Mouse (Mus musculus): ENCODE data around the gene B3gnt7. TPM values are rescaled to one million over a fixed set of nuclear protein-coding genes. Genes with fewer than 3 reads are reported as not detected.

B3gnt7 gene
- total and polyA plus RNA-seq, 2 experiments from 2014 or later = 14.5 to 15.0 TPM

- no peak overlapping the region for H3K27ac ChIP-seq (ENCODE audit: low read depth, low read length)
- TF ChIP-seq CTCF (IDR thresholded peaks at IDR 0.05) = no peak
- H3K4me3 ChIP-seq (ENCODE audit: low read depth, low read length) = no peak overlapping the region
- H3K4me1 ChIP-seq (ENCODE audit: insufficient read depth, low read length) = no peaks in the 10 kb centered on the region
- H3K4me2 ChIP-seq (ENCODE audit: low read depth, low read length, poor library complexity, severe bottlenecking) = no peak overlapping the region
- H3K9ac ChIP-seq (replicated peaks; ENCODE audit: low read length, poor library complexity, severe bottlenecking) = no peak overlapping the region
- DNase-seq (ENCODE audit: low spot score) = no peak
- no peak for ATAC-seq (ENCODE audit: low FRiP score)
- H3K9me3 ChIP-seq (ENCODE audit: low read length) = no peaks in the 10 kb centered on the region
- no peaks in the 10 kb centered on the region for H3K36me3 ChIP-seq (ENCODE audit: insufficient read depth, low read length)
- 77% methylated on average over 3 of the region's 3 CpGs for WGBS
- no peaks in the 10 kb centered on the region for H3K27me3 ChIP-seq (ENCODE audit: insufficient read depth, low read length)
These were observed 37.6 kb upstream of the B3gnt7 start for GRCm38 (mm10) chr1:86265060-86265459.

- Histone ChIP-seq H3K9ac (replicated peaks; ENCODE audit: low read length, poor library complexity, severe bottlenecking) (no peak overlapping the region), H3K27ac (ENCODE audit: low read depth, low read length) (no peak overlapping the region), H3K36me3 (ENCODE audit: insufficient read depth, low read length) (no peaks in the 10 kb centered on the region), H3K9me3 (ENCODE audit: low read length) (no peaks in the 10 kb centered on the region), H3K27me3 (ENCODE audit: insufficient read depth, low read length) (no peaks in the 10 kb centered on the region), H3K4me3 (ENCODE audit: low read depth, low read length) (no peak overlapping the region), H3K4me1 (ENCODE audit: insufficient read depth, low read length) (no peaks in the 10 kb centered on the region), H3K4me2 (ENCODE audit: low read depth, low read length, poor library complexity, severe bottlenecking) (no peak overlapping the region)
- 89% methylated on average over 9 of the region's 9 CpGs for WGBS
- no peak for TF ChIP-seq CTCF (IDR thresholded peaks at IDR 0.05)
- no peak for DNase-seq (ENCODE audit: low spot score)
- no peak for ATAC-seq (ENCODE audit: low FRiP score)
These were observed 34.0 kb upstream of the B3gnt7 start for GRCm38 (mm10) chr1:86268492-86269189.

GRCm38 (mm10) chr1:86269190-86269508, 33.5 kb upstream of the B3gnt7 start:
- no peak for DNase-seq (ENCODE audit: low spot score)
- no peak for TF ChIP-seq CTCF (IDR thresholded peaks at IDR 0.05)
- 93% methylated on average over 4 of the region's 4 CpGs for WGBS

GRCm38 (mm10) chr1:86271707-86272106, 30.9 kb upstream of the B3gnt7 start:
- Histone ChIP-seq H3K27ac (ENCODE audit: low read depth, low read length) (no peak overlapping the region), H3K9ac (replicated peaks; ENCODE audit: low read length, poor library complexity, severe bottlenecking) (no peak overlapping the region), H3K4me1 (ENCODE audit: insufficient read depth, low read length) (no peaks in the 10 kb centered on the region), H3K36me3 (ENCODE audit: insufficient read depth, low read length) (0 out of 2 replicates have a peak, but pooled peaks cover 3% of the 10 kb centered on the region), H3K4me3 (ENCODE audit: low read depth, low read length) (no peak overlapping the region), H3K4me2 (ENCODE audit: low read depth, low read length, poor library complexity, severe bottlenecking) (no peak overlapping the region), H3K27me3 (ENCODE audit: insufficient read depth, low read length) (no peaks in the 10 kb centered on the region), H3K9me3 (ENCODE audit: low read length) (no peaks in the 10 kb centered on the region)
- no peak for DNase-seq (ENCODE audit: low spot score)
- TF ChIP-seq CTCF (IDR thresholded peaks at IDR 0.05) = no peak
- WGBS = 86% methylated on average over 6 of the region's 6 CpGs
- ATAC-seq (ENCODE audit: low FRiP score) = no peak

More at GRCm38 (mm10) chr1:86269190-86269508, 33.5 kb upstream of the B3gnt7 start:
- Histone ChIP-seq H3K4me3 (ENCODE audit: low read depth, low read length) (no peak overlapping the region), H3K9ac (replicated peaks; ENCODE audit: low read length, poor library complexity, severe bottlenecking) (no peak overlapping the region), H3K27ac (ENCODE audit: low read depth, low read length) (no peak overlapping the region), H3K27me3 (ENCODE audit: insufficient read depth, low read length) (no peaks in the 10 kb centered on the region), H3K4me2 (ENCODE audit: low read depth, low read length, poor library complexity, severe bottlenecking) (no peak overlapping the region), H3K4me1 (ENCODE audit: insufficient read depth, low read length) (no peaks in the 10 kb centered on the region), H3K9me3 (ENCODE audit: low read length) (no peaks in the 10 kb centered on the region), H3K36me3 (ENCODE audit: insufficient read depth, low read length) (no peaks in the 10 kb centered on the region)
- ATAC-seq (ENCODE audit: low FRiP score) = no peak

- WGBS = 91% methylated on average over 5 of the region's 5 CpGs
- ATAC-seq (ENCODE audit: low FRiP score) = no peak
- no peak overlapping the region for H3K9ac ChIP-seq (replicated peaks; ENCODE audit: low read length, poor library complexity, severe bottlenecking)
- TF ChIP-seq CTCF (IDR thresholded peaks at IDR 0.05) = no peak
- no peak overlapping the region for H3K4me2 ChIP-seq (ENCODE audit: low read depth, low read length, poor library complexity, severe bottlenecking)
- H3K9me3 ChIP-seq (ENCODE audit: low read length) = no peaks in the 10 kb centered on the region
- 0 out of 2 replicates have a peak, but pooled peaks cover 3% of the 10 kb centered on the region for H3K36me3 ChIP-seq (ENCODE audit: insufficient read depth, low read length)
- H3K27ac ChIP-seq (ENCODE audit: low read depth, low read length) = no peak overlapping the region
- no peaks in the 10 kb centered on the region for H3K27me3 ChIP-seq (ENCODE audit: insufficient read depth, low read length)
- H3K4me1 ChIP-seq (ENCODE audit: insufficient read depth, low read length) = no peaks in the 10 kb centered on the region
- DNase-seq (ENCODE audit: low spot score) = no peak
- H3K4me3 ChIP-seq (ENCODE audit: low read depth, low read length) = no peak overlapping the region
These were observed 25.6 kb upstream of the B3gnt7 start for GRCm38 (mm10) chr1:86277055-86277454.

GRCm38 (mm10) chr1:86281781-86282536, 20.7 kb upstream of the B3gnt7 start:
- Histone ChIP-seq H3K4me2 (ENCODE audit: low read depth, low read length, poor library complexity, severe bottlenecking) (no peak overlapping the region), H3K27ac (ENCODE audit: low read depth, low read length) (no peak overlapping the region), H3K4me1 (ENCODE audit: insufficient read depth, low read length) (no peaks in the 10 kb centered on the region), H3K4me3 (ENCODE audit: low read depth, low read length) (no peak overlapping the region), H3K27me3 (ENCODE audit: insufficient read depth, low read length) (no peaks in the 10 kb centered on the region), H3K9me3 (ENCODE audit: low read length) (no peaks in the 10 kb centered on the region), H3K9ac (replicated peaks; ENCODE audit: low read length, poor library complexity, severe bottlenecking) (no peak overlapping the region), H3K36me3 (ENCODE audit: insufficient read depth, low read length) (no peaks in the 10 kb centered on the region)
- DNase-seq (ENCODE audit: low spot score) (no peak), ATAC-seq (ENCODE audit: low FRiP score) (no peak)
- TF ChIP-seq CTCF (IDR thresholded peaks at IDR 0.05) = no peak
- 91% methylated on average over 11 of the region's 11 CpGs for WGBS

Data from midbrain, postnatal 0 days (tissue).